9 mouse cellular contexts compared by ENCODE assay signal in genomic region chr6:148467170-148467921, GRCm38 (mm10). TPM values are rescaled to one million over a fixed set of nuclear protein-coding genes. Genes with fewer than 3 reads are reported as not detected.
A peak's percentile ranks its signal among the peaks of the same experiment; 100 is the strongest.
DNase-seq lines count a peak whose midpoint lies in the region; ATAC-seq and TF ChIP-seq lines count a peak whose summit lies in the region.
"Had no signal": no experiment of that assay in that cellular context is flagged by ENCODE, and none has a peak within 500 bp of the region (broad histone marks: within the 10 kb centered on the region; RNA-seq: fewer than 3 reads in every experiment).

No protein-coding gene starts in this region.

- H3K9me3 ChIP-seq in kidney, embryonic 16.5 days (ENCODE audit: low read length) = peaks cover 4% of the 10 kb centered on the region
- H3K9me3 ChIP-seq in embryonic facial prominence, embryonic 10.5 days = no peaks in the 10 kb centered on the region
- H3K9me3 ChIP-seq: G1E had no signal

- no peak for TF ChIP-seq POLR2A in kidney, adult 2 months (IDR thresholded peaks at IDR 0.05; ENCODE audit: low read depth, low read length)

- peak; percentile 35 for DNase-seq in kidney, adult 2 months
- DNase-seq in embryonic facial prominence, embryonic 10.5 days (ENCODE audit: low spot score) = peak; percentile 59
- peak; percentile 11 to 18 for DNase-seq in gastrocnemius, postnatal 36 days
- DNase-seq in lung, postnatal 36 days = peak; percentile 45
- DNase-seq in right cerebral cortex, postnatal 25 days = no peak
- no peak for DNase-seq in left cerebral cortex, postnatal 36 days (ENCODE audit: low spot score in 2 of 2)
- DNase-seq: layer of hippocampus, postnatal 36 days had no signal

- no peak overlapping the region for H3K4me3 ChIP-seq in kidney, adult 2 months (ENCODE audit: insufficient read depth, low read depth, low read length)
- no peak overlapping the region for H3K4me3 ChIP-seq in kidney, embryonic 16.5 days (ENCODE audit: low read length)
- H3K4me3 ChIP-seq in embryonic facial prominence, embryonic 10.5 days = no peak overlapping the region

- no peaks in the 10 kb centered on the region for H3K4me1 ChIP-seq in kidney, adult 2 months (ENCODE audit: control insufficient read depth, insufficient read depth, low read length)
- 0 out of 2 replicates have a peak, but pooled peaks cover 3% of the 10 kb centered on the region for H3K4me1 ChIP-seq in kidney, embryonic 16.5 days (ENCODE audit: insufficient read depth, low read length)
- peaks cover 16% of the 10 kb centered on the region for H3K4me1 ChIP-seq in embryonic facial prominence, embryonic 10.5 days

- H3K4me2 ChIP-seq in kidney, embryonic 16.5 days (replicated peaks; ENCODE audit: low read depth, low read length) = no peak overlapping the region

- no peak overlapping the region for H3K27ac ChIP-seq in kidney, adult 2 months (ENCODE audit: insufficient read depth, low read depth, low read length)
- H3K27ac ChIP-seq in kidney, embryonic 16.5 days (ENCODE audit: low read length) = no peak overlapping the region
- no peak overlapping the region for H3K27ac ChIP-seq in embryonic facial prominence, embryonic 10.5 days (replicated peaks)

- no peaks in the 10 kb centered on the region for H3K27me3 ChIP-seq in kidney, adult 2 months (replicated peaks; ENCODE audit: control insufficient read depth, insufficient read depth, low read length)
- H3K27me3 ChIP-seq in kidney, embryonic 16.5 days (ENCODE audit: insufficient read depth, low read length) = no peaks in the 10 kb centered on the region
- H3K27me3 ChIP-seq in embryonic facial prominence, embryonic 10.5 days (replicated peaks; ENCODE audit: low read depth, poor library complexity, severe bottlenecking) = no peaks in the 10 kb centered on the region

- WGBS in kidney, adult 2 months = 37% methylated on average over 3 of the region's 3 CpGs
- 31% methylated on average over 2 of the region's 3 CpGs for WGBS in kidney, embryonic 16.5 days
- 19% methylated on average over 3 of the region's 3 CpGs for WGBS in embryonic facial prominence, embryonic 10.5 days

- H3K9ac ChIP-seq in kidney, embryonic 16.5 days (replicated peaks; ENCODE audit: low read length) = no peak overlapping the region

- no peak for TF ChIP-seq CTCF in kidney, adult 2 months (conservative IDR thresholded peaks at IDR 0.05; ENCODE audit: insufficient read depth, insufficient read length, low read depth, low read length)

- no peak for ATAC-seq in kidney, embryonic 16.5 days (ENCODE audit: low FRiP score, low TSS enrichment)

- intact Hi-C loops in gastrocnemius, postnatal 36 days (cut with DNase I) = no loop called here
- intact Hi-C loops in left cerebral cortex, postnatal 36 days (cut with DNase I) = no loop called here

- no peaks in the 10 kb centered on the region for H3K36me3 ChIP-seq in kidney, adult 2 months (ENCODE audit: control insufficient read depth, insufficient read depth, low read length)
- no peaks in the 10 kb centered on the region for H3K36me3 ChIP-seq in kidney, embryonic 16.5 days (ENCODE audit: insufficient read depth, low read length)
- H3K36me3 ChIP-seq in embryonic facial prominence, embryonic 10.5 days (replicated peaks) = no peaks in the 10 kb centered on the region
- H3K36me3 ChIP-seq: G1E had no signal

RNA-seq across cellular contexts. Expression of gene Tmtc1, which starts 23.2 kb away (rescaled TPM):
- polyA plus RNA-seq in kidney, adult 2 months (2012; rRNA removed) = 10.6 and 11.0 TPM in 2 replicates
- polyA plus RNA-seq in kidney, embryonic 16.5 days (2015; fragmentation: Nextera tagmentation; extraction: Ambion mirVana) = 1.4 and 1.8 TPM in 2 replicates
- polyA plus RNA-seq in embryonic facial prominence, embryonic 10.5 days (2016; fragmentation: Nextera tagmentation; extraction: Ambion mirVana) = 0.57 and 0.76 TPM in 2 replicates
- total RNA-seq in gastrocnemius, postnatal 36 days (2021) = 10 to 100 TPM; 51.0 to 60.8 TPM
- total RNA-seq in left cerebral cortex, postnatal 36 days (2021) = 10 to 100 TPM; 53.3 to 57.4 TPM
- polyA plus RNA-seq: G1E had no signal

Comparison
In these comparisons a context has a peak if more than half of its experiments do, and no peak if none do; other contexts are left out.
1. DNase-seq: peak in kidney, adult 2 months (single experiment), embryonic facial prominence, embryonic 10.5 days (single experiment), gastrocnemius, postnatal 36 days (2 of 2) and lung, postnatal 36 days (single experiment); none in right cerebral cortex, postnatal 25 days (single experiment) and left cerebral cortex, postnatal 36 days (0 of 2).